Mouse (Mus musculus) stomach, postnatal 0 days (tissue): ENCODE data around the gene Gabarapl1.

ENCODE experiments used
- CTCF ChIP-seq: IDR thresholded peaks from 2 replicates; pipeline ENCODE4 v1.5.1; 2016; ENCODE audit warnings: antibody characterized with exemption, low read depth, mild to moderate bottlenecking, moderate library complexity
- EP300 ChIP-seq: optimal IDR thresholded peaks from 2 replicates; pipeline ENCODE3; 2016; ENCODE audit warnings: antibody characterized with exemption

- peak; percentile 65 for TF ChIP-seq CTCF
- TF ChIP-seq EP300 = no peak
These were observed 48.3 kb downstream of the Gabarapl1 start for GRCm38 (mm10) chr6:129581274-129581673.
